Mouse (Mus musculus): Measurements from ENCODE around the gene Scn8a.

GRCm38 (mm10) chr15:101078731-101079156 is 209.1 kb downstream of the Scn8a start:
- TF ChIP-seq CEBPB (IDR thresholded peaks at IDR 0.05; ENCODE audit: insufficient read depth, poor library complexity, severe bottlenecking) (no peak), E2F4 (IDR thresholded peaks at IDR 0.05; ENCODE audit: insufficient read depth) (no peak), USF1 (IDR thresholded peaks at IDR 0.05; ENCODE audit: low read depth) (no peak)
